Mouse (Mus musculus): Measurements from ENCODE around the gene Tmprss11f. TPM values are rescaled to one million over a fixed set of nuclear protein-coding genes. Genes with fewer than 3 reads are reported as not detected.
A peak's percentile ranks its signal among the peaks of the same experiment; 100 is the strongest.
"Not testable (repeated sequence)": the region's sequence is repeated elsewhere in the genome, so short reads cannot be mapped to it uniquely, and the experiment has no call there.

Gene Tmprss11f
- total RNA-seq (2021), result not detected

GRCm38 (mm10) chr5:86632324-86632723 lies at the start of gene Tmprss11f:
Gene Tmprss11f, minus strand, starts transcription at chr5:86632424.
- no peak for DNase-seq

GRCm38 (mm10) chr5:86676262-86676661 lies 44.0 kb upstream of the Tmprss11f start, which contains the start of gene Tmprss11b:
Gene Tmprss11b, minus strand, starts transcription at chr5:86676362.
- no peak for DNase-seq

- DNase-seq, result peak; percentile 21
Measured at GRCm38 (mm10) chr5:86649185-86649584, 17.0 kb upstream of the Tmprss11f start.

GRCm38 (mm10) chr5:86640795-86641194 lies 8.6 kb upstream of the Tmprss11f start:
- DNase-seq, result no peak

- no peak for DNase-seq
Measured at GRCm38 (mm10) chr5:86630700-86631099, 1.5 kb downstream of the Tmprss11f start.

GRCm38 (mm10) chr5:86621778-86622177 lies 10.4 kb downstream of the Tmprss11f start:
- no peak for DNase-seq

GRCm38 (mm10) chr5:86585896-86586295 lies 46.3 kb downstream of the Tmprss11f start:
- no peak for DNase-seq

- no peak for DNase-seq
Measured at GRCm38 (mm10) chr5:86582618-86583017, 49.6 kb downstream of the Tmprss11f start.

GRCm38 (mm10) chr5:86581998-86582397 lies 50.2 kb downstream of the Tmprss11f start:
- no peak for DNase-seq

- DNase-seq, result not testable (repeated sequence)
Measured at GRCm38 (mm10) chr5:86578761-86579160, 53.5 kb downstream of the Tmprss11f start.

- DNase-seq, result no peak
Measured at GRCm38 (mm10) chr5:86546693-86547092, 85.5 kb downstream of the Tmprss11f start.

- DNase-seq, result no peak
Measured at GRCm38 (mm10) chr5:86540601-86541000, 91.6 kb downstream of the Tmprss11f start.

- no peak for DNase-seq
Measured at GRCm38 (mm10) chr5:86528725-86529124, 103.5 kb downstream of the Tmprss11f start.

GRCm38 (mm10) chr5:86518500-86518899 lies 113.7 kb downstream of the Tmprss11f start, which contains the start of gene Tmprss11g:
Gene Tmprss11g, minus strand, starts transcription at chr5:86518600.
- no peak for DNase-seq

- DNase-seq, result no peak
Measured at GRCm38 (mm10) chr5:86511538-86511937, 120.7 kb downstream of the Tmprss11f start.

GRCm38 (mm10) chr5:86493453-86493852 lies 138.8 kb downstream of the Tmprss11f start:
- no peak for DNase-seq

GRCm38 (mm10) chr5:86482562-86482961 lies 149.7 kb downstream of the Tmprss11f start:
- DNase-seq, result no peak

GRCm38 (mm10) chr5:86482031-86482430 lies 150.2 kb downstream of the Tmprss11f start:
- DNase-seq, result no peak

GRCm38 (mm10) chr5:86473859-86474258 lies 158.4 kb downstream of the Tmprss11f start:
- DNase-seq, result no peak

Other genes starting within 250 kb of the Tmprss11f start
- gene Tmprss11a, start 163.4 kb downstream of the Tmprss11f start, total RNA-seq (2021), result not detected
- not detected for gene Tmprss11g, start 113.8 kb downstream of the Tmprss11f start, total RNA-seq (2021)
- gene Tmprss11b, start 43.9 kb upstream of the Tmprss11f start, total RNA-seq (2021), result not detected
- gene Tmprss11e, start 113.4 kb upstream of the Tmprss11f start, total RNA-seq (2021), result not detected
- gene Ythdc1, start 171.8 kb upstream of the Tmprss11f start, total RNA-seq (2021), result 10 to 100 TPM; 43.3 to 45.7 TPM